Mouse (Mus musculus) gonadal fat pad, adult 2 months (tissue): ENCODE measurements around the gene Clstn2. TPM values are rescaled to one million over a fixed set of nuclear protein-coding genes. Genes with fewer than 3 reads are reported as not detected.

Source experiments
- DNase-seq: peaks from one replicate; pipeline ENCODE4 v3.0.0-alpha.2; 2012; ENCODE audit warnings: low read depth
- polyA plus RNA-seq: library from polyadenylated mRNA; depleted of rRNA; stranded (reverse); fragments of >200 nt; gene quantifications from 2 replicates; pipeline ENCODE4 v1.2.3, GENCODE M21; 2012

Gene Clstn2
- polyA plus RNA-seq, 1 experiment = 3.4 TPM

GRCm38 (mm10) chr9:97474896-97475295 is 558.1 kb downstream of the Clstn2 start:
- DNase-seq = no peak

- DNase-seq = no peak
Observed at GRCm38 (mm10) chr9:97471014-97471591, 561.9 kb downstream of the Clstn2 start.

GRCm38 (mm10) chr9:97460452-97460851 is 572.5 kb downstream of the Clstn2 start:
- DNase-seq = no peak

GRCm38 (mm10) chr9:97459745-97460144 is 573.2 kb downstream of the Clstn2 start:
- no peak for DNase-seq

- no peak for DNase-seq
Observed at GRCm38 (mm10) chr9:97449316-97450050, 583.5 kb downstream of the Clstn2 start.

- no peak for DNase-seq
Observed at GRCm38 (mm10) chr9:97439872-97440636, 592.9 kb downstream of the Clstn2 start.

- no peak for DNase-seq
Observed at GRCm38 (mm10) chr9:97434666-97435065, 598.3 kb downstream of the Clstn2 start.

- no peak for DNase-seq
Observed at GRCm38 (mm10) chr9:97429885-97430449, 603.0 kb downstream of the Clstn2 start.

- no peak for DNase-seq
Observed at GRCm38 (mm10) chr9:97428127-97428526, 604.9 kb downstream of the Clstn2 start.

GRCm38 (mm10) chr9:97420896-97421295 is 612.1 kb downstream of the Clstn2 start:
- no peak for DNase-seq

GRCm38 (mm10) chr9:97414876-97415668 is 617.9 kb downstream of the Clstn2 start:
- no peak for DNase-seq

- DNase-seq = no peak
Observed at GRCm38 (mm10) chr9:97408142-97408541, 624.8 kb downstream of the Clstn2 start.
